Mouse (Mus musculus): ENCODE results near the gene Tmem147. TPM values are rescaled to one million over a fixed set of nuclear protein-coding genes. Genes with fewer than 3 reads are reported as not detected.
"Not testable (repeated sequence)": the region's sequence is repeated elsewhere in the genome, so short reads cannot be mapped to it uniquely, and the experiment has no call there.

The Tmem147 gene
- polyA plus RNA-seq, 1 experiment from 2014 or later = 238 TPM

GRCm38 (mm10) chr7:30758853-30759252, 29.5 kb upstream of the Tmem147 start:
- Histone ChIP-seq H3K9ac (replicated peaks; ENCODE audit: low read length) (no peak overlapping the region), H3K4me1 (ENCODE audit: control insufficient read depth, insufficient read depth, low read length) (no peaks in the 10 kb centered on the region), H3K4me3 (replicated peaks; ENCODE audit: low read depth, low read length) (no peak overlapping the region), H3K4me2 (ENCODE audit: low read length) (no peak overlapping the region), H3K27ac (replicated peaks; ENCODE audit: low read depth, low read length) (no peak overlapping the region), H3K36me3 (ENCODE audit: control insufficient read depth, insufficient read depth, low read length) (peaks cover 20% of the 10 kb centered on the region), H3K9me3 (ENCODE audit: control insufficient read depth, low read length) (0 out of 2 replicates have a peak, but pooled peaks cover 5% of the 10 kb centered on the region), H3K27me3 (ENCODE audit: control insufficient read depth, insufficient read depth, low read length) (no peaks in the 10 kb centered on the region)
- peak; percentile 66 for DNase-seq
- WGBS = 39% methylated on average over 4 of the region's 4 CpGs
- ATAC-seq (ENCODE audit: low FRiP score, low TSS enrichment) = no peak

GRCm38 (mm10) chr7:30757001-30757400, 27.7 kb upstream of the Tmem147 start:
- Histone ChIP-seq H3K9me3 (ENCODE audit: control insufficient read depth, low read length) (0 out of 2 replicates have a peak, but pooled peaks cover 5% of the 10 kb centered on the region), H3K9ac (replicated peaks; ENCODE audit: low read length) (no peak overlapping the region), H3K4me2 (ENCODE audit: low read length) (no peak overlapping the region), H3K4me1 (ENCODE audit: control insufficient read depth, insufficient read depth, low read length) (no peaks in the 10 kb centered on the region), H3K36me3 (ENCODE audit: control insufficient read depth, insufficient read depth, low read length) (peaks cover 20% of the 10 kb centered on the region), H3K27me3 (ENCODE audit: control insufficient read depth, insufficient read depth, low read length) (no peaks in the 10 kb centered on the region), H3K27ac (replicated peaks; ENCODE audit: low read depth, low read length) (no peak overlapping the region), H3K4me3 (replicated peaks; ENCODE audit: low read depth, low read length) (no peak overlapping the region)
- ATAC-seq (ENCODE audit: low FRiP score, low TSS enrichment) (no peak), DNase-seq (no peak)
- 85% methylated on average over 3 of the region's 3 CpGs for WGBS

GRCm38 (mm10) chr7:30751086-30751669, 21.8 kb upstream of the Tmem147 start, which contains the start of gene Sbsn:
TSS of gene Sbsn (plus strand) at chr7:30751471.
- Histone ChIP-seq H3K27ac (replicated peaks; ENCODE audit: low read depth, low read length) (no peak within 1 kb of the TSS), H3K36me3 (ENCODE audit: control insufficient read depth, insufficient read depth, low read length) (peaks cover 13% of the 10 kb centered on the region), H3K4me3 (replicated peaks; ENCODE audit: low read depth, low read length) (no peak within 1 kb of the TSS), H3K27me3 (ENCODE audit: control insufficient read depth, insufficient read depth, low read length) (no peaks in the 10 kb centered on the region), H3K9me3 (ENCODE audit: control insufficient read depth, low read length) (0 out of 2 replicates have a peak, but pooled peaks cover 5% of the 10 kb centered on the region), H3K9ac (replicated peaks; ENCODE audit: low read length) (no peak within 1 kb of the TSS), H3K4me2 (ENCODE audit: low read length) (no peak within 1 kb of the TSS), H3K4me1 (ENCODE audit: control insufficient read depth, insufficient read depth, low read length) (no peaks in the 10 kb centered on the region)
- DNase-seq (no peak), ATAC-seq (ENCODE audit: low FRiP score, low TSS enrichment) (no peak)
- 80% methylated on average over 5 of the region's 5 CpGs for WGBS

GRCm38 (mm10) chr7:30749824-30750606, 20.7 kb upstream of the Tmem147 start:
- Histone ChIP-seq H3K4me3 (replicated peaks; ENCODE audit: low read depth, low read length) (no peak overlapping the region), H3K9me3 (ENCODE audit: control insufficient read depth, low read length) (0 out of 2 replicates have a peak, but pooled peaks cover 5% of the 10 kb centered on the region), H3K27ac (replicated peaks; ENCODE audit: low read depth, low read length) (no peak overlapping the region), H3K9ac (replicated peaks; ENCODE audit: low read length) (no peak overlapping the region), H3K4me2 (ENCODE audit: low read length) (no peak overlapping the region), H3K36me3 (ENCODE audit: control insufficient read depth, insufficient read depth, low read length) (peaks cover 3% of the 10 kb centered on the region), H3K4me1 (ENCODE audit: control insufficient read depth, insufficient read depth, low read length) (no peaks in the 10 kb centered on the region), H3K27me3 (ENCODE audit: control insufficient read depth, insufficient read depth, low read length) (no peaks in the 10 kb centered on the region)
- DNase-seq = no peak
- no peak for ATAC-seq (ENCODE audit: low FRiP score, low TSS enrichment)
- 90% methylated on average over 13 of the region's 13 CpGs for WGBS

- no peak for ATAC-seq (ENCODE audit: low FRiP score, low TSS enrichment)
- no peak overlapping the region for H3K4me3 ChIP-seq (replicated peaks; ENCODE audit: low read depth, low read length)
- no peaks in the 10 kb centered on the region for H3K9me3 ChIP-seq (ENCODE audit: control insufficient read depth, low read length)
- no peak for DNase-seq
- H3K36me3 ChIP-seq (ENCODE audit: control insufficient read depth, insufficient read depth, low read length) = no peaks in the 10 kb centered on the region
- H3K27me3 ChIP-seq (ENCODE audit: control insufficient read depth, insufficient read depth, low read length) = no peaks in the 10 kb centered on the region
- H3K4me1 ChIP-seq (ENCODE audit: control insufficient read depth, insufficient read depth, low read length) = no peaks in the 10 kb centered on the region
- H3K4me2 ChIP-seq (ENCODE audit: low read length) = no peak overlapping the region
- no peak overlapping the region for H3K9ac ChIP-seq (replicated peaks; ENCODE audit: low read length)
- 87% methylated on average over 7 of the region's 7 CpGs for WGBS
- H3K27ac ChIP-seq (replicated peaks; ENCODE audit: low read depth, low read length) = no peak overlapping the region
These were observed 18.3 kb upstream of the Tmem147 start for GRCm38 (mm10) chr7:30747525-30748204.

- ATAC-seq (ENCODE audit: low FRiP score, low TSS enrichment) (no peak), DNase-seq (peak; percentile 23)
- no peaks in the 10 kb centered on the region for H3K27me3 ChIP-seq (ENCODE audit: control insufficient read depth, insufficient read depth, low read length)
- H3K27ac ChIP-seq (replicated peaks; ENCODE audit: low read depth, low read length) = no peak overlapping the region
- no peak overlapping the region for H3K4me3 ChIP-seq (replicated peaks; ENCODE audit: low read depth, low read length)
- no peaks in the 10 kb centered on the region for H3K9me3 ChIP-seq (ENCODE audit: control insufficient read depth, low read length)
- peaks cover 9% of the 10 kb centered on the region; the same call in 1 of the 2 replicates for H3K36me3 ChIP-seq (ENCODE audit: control insufficient read depth, insufficient read depth, low read length)
- H3K4me2 ChIP-seq (ENCODE audit: low read length) = no peak overlapping the region
- 59% methylated on average over 4 of the region's 4 CpGs for WGBS
- H3K4me1 ChIP-seq (ENCODE audit: control insufficient read depth, insufficient read depth, low read length) = no peaks in the 10 kb centered on the region
- H3K9ac ChIP-seq (replicated peaks; ENCODE audit: low read length) = no peak overlapping the region
These were observed 14.8 kb upstream of the Tmem147 start for GRCm38 (mm10) chr7:30744022-30744598.

- not testable (repeated sequence) for H3K4me1 ChIP-seq (ENCODE audit: control insufficient read depth, insufficient read depth, low read length); H3K36me3 ChIP-seq (ENCODE audit: control insufficient read depth, insufficient read depth, low read length); H3K9me3 ChIP-seq (ENCODE audit: control insufficient read depth, low read length); ATAC-seq (ENCODE audit: low FRiP score, low TSS enrichment); H3K4me2 ChIP-seq (ENCODE audit: low read length); H3K4me3 ChIP-seq (replicated peaks; ENCODE audit: low read depth, low read length); H3K27ac ChIP-seq (replicated peaks; ENCODE audit: low read depth, low read length); H3K27me3 ChIP-seq (ENCODE audit: control insufficient read depth, insufficient read depth, low read length); DNase-seq; H3K9ac ChIP-seq (replicated peaks; ENCODE audit: low read length)
- WGBS = 57% methylated on average over 1 of the region's 4 CpGs
These were observed 14.3 kb upstream of the Tmem147 start, which contains the start of gene Gapdhs for GRCm38 (mm10) chr7:30743617-30744016. TSS of gene Gapdhs (minus strand) at chr7:30743681.

GRCm38 (mm10) chr7:30742570-30742969, 13.2 kb upstream of the Tmem147 start:
- not testable (repeated sequence) for H3K4me2 ChIP-seq (ENCODE audit: low read length); H3K4me3 ChIP-seq (replicated peaks; ENCODE audit: low read depth, low read length); H3K4me1 ChIP-seq (ENCODE audit: control insufficient read depth, insufficient read depth, low read length); H3K9me3 ChIP-seq (ENCODE audit: control insufficient read depth, low read length); H3K27me3 ChIP-seq (ENCODE audit: control insufficient read depth, insufficient read depth, low read length); H3K27ac ChIP-seq (replicated peaks; ENCODE audit: low read depth, low read length); DNase-seq; H3K9ac ChIP-seq (replicated peaks; ENCODE audit: low read length); ATAC-seq (ENCODE audit: low FRiP score, low TSS enrichment)
- H3K36me3 ChIP-seq (ENCODE audit: control insufficient read depth, insufficient read depth, low read length) = peaks cover 13% of the 10 kb centered on the region; the same call in 1 of the 2 replicates
- 78% methylated on average over 2 of the region's 2 CpGs for WGBS

Measured in midbrain, embryonic 14.5 days (tissue).